In genomic region chr8:72112486-72112885, GRCm38 (mm10) we compare ENCODE assay signal across 1 mouse cellular context.
TF ChIP-seq lines count a peak whose summit lies in the region.

No protein-coding gene starts in this region.

TF ChIP-seq in MEL, 35 proteins besides CTCF, POLR2A, EP300 and RAD21:
- TF ChIP-seq SMC3 (IDR thresholded peaks at IDR 0.05; ENCODE audit: low read depth, low read length) (peak; percentile 41), GABPA (IDR thresholded peaks at IDR 0.05; ENCODE audit: low read depth, low read length) (no peak)
